ENCODE assay signal across 8 mouse cellular contexts in the genomic region with DNA sequence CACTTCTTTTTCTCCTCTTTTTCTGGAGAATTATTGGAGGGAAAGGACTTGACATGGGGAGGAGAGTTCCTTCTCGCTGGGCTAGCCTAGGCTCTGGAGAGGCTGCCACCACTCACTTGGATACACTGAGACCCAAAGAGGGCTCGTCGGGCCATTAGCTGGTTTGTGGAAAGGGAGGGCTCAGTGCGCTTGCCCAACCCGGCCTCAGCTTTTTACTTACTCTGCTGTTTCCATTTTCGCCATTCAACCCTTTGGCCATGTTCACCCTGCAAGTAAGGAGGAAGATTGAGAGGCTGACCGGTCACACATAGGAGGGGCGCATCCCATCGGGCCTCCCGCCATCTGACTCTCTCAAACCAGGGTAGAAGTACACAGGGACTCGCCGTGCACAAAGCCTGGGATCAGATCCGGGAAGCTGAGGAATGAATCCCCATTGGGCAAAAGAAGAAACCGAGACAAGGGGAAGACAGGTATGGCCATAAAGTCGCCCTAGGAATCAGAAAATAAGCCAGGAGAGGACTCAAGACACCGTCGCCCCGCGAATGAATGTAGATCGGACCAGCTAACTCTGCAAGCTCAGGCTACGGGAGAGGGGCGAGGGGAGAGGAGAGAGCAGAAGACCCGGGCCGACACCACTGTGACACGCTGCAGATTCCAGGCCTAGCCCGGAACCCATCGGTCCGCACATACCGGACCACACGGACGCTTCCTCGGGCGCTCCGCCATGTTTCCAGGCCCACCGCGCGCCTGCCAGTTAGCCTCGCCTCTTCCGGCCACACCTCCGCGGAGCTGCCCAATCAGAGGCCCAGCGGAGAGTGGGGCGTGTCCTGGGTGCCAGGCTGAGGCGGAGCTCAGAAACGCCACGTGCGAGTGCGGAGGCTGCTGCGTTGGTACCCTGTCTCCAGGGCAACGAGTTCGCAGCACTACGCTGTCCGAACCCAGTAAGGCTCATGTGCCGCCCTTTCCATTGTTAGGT. TPM values are rescaled to one million over a fixed set of nuclear protein-coding genes. Genes with fewer than 3 reads are reported as not detected.
DNase-seq lines count a peak whose midpoint lies in the region; ATAC-seq lines count a peak whose summit lies in the region.

A gene (minus strand): TSS at position 760 of the 976 bp plus-strand sequence.

- 0 out of 2 replicates have a peak, but pooled peaks cover 3% of the 10 kb centered on the region for H3K9me3 ChIP-seq in intestine, embryonic 14.5 days (ENCODE audit: control insufficient read depth, low read length)

- peak within 1 kb of the TSS; percentile 84 for H3K4me3 ChIP-seq in intestine, embryonic 14.5 days (ENCODE audit: low read depth, low read length)

- intact Hi-C loops in left cerebral cortex, postnatal 14 days (cut with DNase I): loop anchor here (2.0 kb wide), 1 partner anchor 59 kb away; a partner anchor contains a TSS

- peaks cover 8% of the 10 kb centered on the region for H3K4me1 ChIP-seq in intestine, embryonic 14.5 days (replicated peaks; ENCODE audit: control insufficient read depth, insufficient read depth, low read length)

- ATAC-seq in intestine, embryonic 14.5 days (replicated peaks; ENCODE audit: low FRiP score, low TSS enrichment, low read depth): peak; percentile 98

- peak within 1 kb of the TSS; percentile 89 for H3K4me2 ChIP-seq in intestine, embryonic 14.5 days (ENCODE audit: low read length)

- DNase-seq in adrenal gland, adult 18-20 months (ENCODE audit: low spot score in 2 of 2): peak; percentile 91 to 92
- peak; percentile 99 for DNase-seq in embryo, embryonic 11 days
- DNase-seq in gastrocnemius, postnatal 25 days: peak; percentile 92
- DNase-seq in intestine, embryonic 14.5 days (ENCODE audit: low spot score): peak; percentile 94
- peak; percentile 96 to 98 for DNase-seq in left cerebral cortex, postnatal 14 days (ENCODE audit: low spot score in 2 of 2)
- peak; percentile 98 for DNase-seq in mesoderm, embryonic 11.5 days (ENCODE audit: low read depth, low spot score)
- DNase-seq in right cerebral cortex, postnatal 36 days (ENCODE audit: low spot score in 2 of 2): peak; percentile 93 to 96
- DNase-seq in yolk sac, embryonic 10.5 days (ENCODE audit: low spot score): peak; percentile 94

- H3K27ac ChIP-seq in intestine, embryonic 14.5 days (ENCODE audit: low read depth): 0 out of 2 replicates have a peak within 1 kb of the TSS, but pooled peaks have one; percentile 22

- H3K36me3 ChIP-seq in intestine, embryonic 14.5 days (ENCODE audit: control insufficient read depth, insufficient read depth, low read length): peaks cover 36% of the 10 kb centered on the region

- H3K27me3 ChIP-seq in intestine, embryonic 14.5 days (replicated peaks; ENCODE audit: control insufficient read depth, insufficient read depth, low read length): no peaks in the 10 kb centered on the region

- 3% methylated on average over 53 of the region's 54 CpGs for WGBS in intestine, embryonic 14.5 days

- H3K9ac ChIP-seq in intestine, embryonic 14.5 days (ENCODE audit: low read length): peak within 1 kb of the TSS; percentile 78

RNA-seq across cellular contexts. Expression of the gene that starts here (rescaled TPM):
- 10 to 100 TPM; 21.1 to 25.4 TPM for total RNA-seq in adrenal gland, adult 18-20 months (2021)
- total RNA-seq in gastrocnemius, postnatal 25 days (2021): 1 to 10 TPM; 4.3 to 4.8 TPM
- 71.1 and 74.1 TPM in 2 replicates for polyA plus RNA-seq in intestine, embryonic 14.5 days (2014; fragmentation: Nextera tagmentation; extraction: Ambion mirVana)
- total RNA-seq in left cerebral cortex, postnatal 14 days (2021): 10 to 100 TPM; 36.3 to 37.0 TPM

Comparison
In these comparisons a context has a peak if more than half of its experiments do, and no peak if none do; other contexts are left out.
1. Peak in every context shown above with its lines: DNase-seq, ATAC-seq, H3K4me3 ChIP-seq and H3K27ac ChIP-seq.